Mouse (Mus musculus): Measurements from ENCODE around the gene Zbtb37.
"Not testable (repeated sequence)": the region's sequence is repeated elsewhere in the genome, so short reads cannot be mapped to it uniquely, and the experiment has no call there.

Gene Zbtb37

GRCm38 (mm10) chr1:161033856-161034434, 704 bp downstream of the Zbtb37 start:
- DNase-seq (ENCODE audit: low spot score in 2 of 2): no peak

GRCm38 (mm10) chr1:161032345-161032744, 2.3 kb downstream of the Zbtb37 start:
- DNase-seq (ENCODE audit: low spot score in 2 of 2): no peak

DNA sequence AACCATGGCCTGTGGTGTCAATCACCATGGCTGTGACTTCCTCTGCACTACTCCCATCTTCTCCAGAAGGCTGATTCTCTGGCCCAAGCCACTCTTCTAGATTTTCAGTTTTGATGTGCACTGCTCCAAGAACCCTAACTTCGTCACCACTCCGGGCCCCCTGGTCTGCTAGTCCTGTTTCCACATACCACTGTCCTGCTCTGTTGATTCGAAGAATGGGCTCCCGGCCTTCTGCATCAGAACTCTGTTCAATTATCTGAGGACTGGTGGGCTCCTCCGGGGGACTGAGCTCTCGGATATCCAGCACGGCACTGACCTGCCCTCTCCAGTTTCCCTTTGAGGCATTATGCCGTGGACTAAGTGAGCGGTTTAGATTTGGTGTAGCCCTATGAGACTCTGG, 2.8 kb downstream of the Zbtb37 start:
- DNase-seq (ENCODE audit: low spot score in 2 of 2): no peak

- no peak for DNase-seq (ENCODE audit: low spot score in 2 of 2)
Measured at GRCm38 (mm10) chr1:161030058-161030457, 4.6 kb downstream of the Zbtb37 start.

DNA sequence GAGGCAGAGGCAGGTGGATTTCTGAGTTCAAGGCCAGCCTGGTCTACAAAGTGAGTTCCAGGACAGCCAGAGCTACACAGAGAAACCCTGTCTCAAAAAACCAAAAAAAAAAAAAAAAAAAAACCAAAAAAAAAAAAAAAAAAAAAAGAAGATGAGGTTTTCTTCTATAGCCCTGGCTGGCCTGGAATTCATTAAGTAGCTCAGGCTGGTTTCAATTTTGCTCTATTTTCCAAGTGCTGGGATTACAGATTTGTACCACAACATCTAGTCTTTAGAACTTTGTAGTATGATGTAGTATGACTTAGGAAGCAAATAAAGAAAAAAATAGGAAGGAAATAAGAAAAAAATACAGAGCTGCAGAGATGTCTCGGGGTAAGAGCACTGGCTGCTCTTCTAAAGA, 6.2 kb downstream of the Zbtb37 start:
- not testable (repeated sequence) for DNase-seq (ENCODE audit: low spot score in 2 of 2)

DNA sequence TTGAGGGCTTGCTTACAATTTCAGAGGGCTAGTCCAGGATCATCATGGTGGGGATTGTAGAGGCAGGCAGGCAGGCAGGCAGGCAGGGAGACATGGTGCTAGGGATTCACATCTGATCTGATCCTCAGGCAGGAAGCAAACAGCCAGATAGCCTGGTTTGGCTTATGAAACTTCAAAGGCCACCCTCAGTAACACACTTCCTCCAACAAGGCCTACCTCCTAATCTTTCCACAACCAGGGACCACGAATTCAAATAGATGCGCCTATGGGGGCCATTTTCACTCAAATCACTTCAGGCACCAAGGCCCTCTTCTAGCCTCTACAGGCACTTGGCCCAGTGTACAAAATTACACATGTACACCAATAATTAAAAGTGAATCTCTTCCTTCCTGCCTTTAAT, 7.5 kb downstream of the Zbtb37 start:
- DNase-seq (ENCODE audit: low spot score in 2 of 2): no peak

DNA sequence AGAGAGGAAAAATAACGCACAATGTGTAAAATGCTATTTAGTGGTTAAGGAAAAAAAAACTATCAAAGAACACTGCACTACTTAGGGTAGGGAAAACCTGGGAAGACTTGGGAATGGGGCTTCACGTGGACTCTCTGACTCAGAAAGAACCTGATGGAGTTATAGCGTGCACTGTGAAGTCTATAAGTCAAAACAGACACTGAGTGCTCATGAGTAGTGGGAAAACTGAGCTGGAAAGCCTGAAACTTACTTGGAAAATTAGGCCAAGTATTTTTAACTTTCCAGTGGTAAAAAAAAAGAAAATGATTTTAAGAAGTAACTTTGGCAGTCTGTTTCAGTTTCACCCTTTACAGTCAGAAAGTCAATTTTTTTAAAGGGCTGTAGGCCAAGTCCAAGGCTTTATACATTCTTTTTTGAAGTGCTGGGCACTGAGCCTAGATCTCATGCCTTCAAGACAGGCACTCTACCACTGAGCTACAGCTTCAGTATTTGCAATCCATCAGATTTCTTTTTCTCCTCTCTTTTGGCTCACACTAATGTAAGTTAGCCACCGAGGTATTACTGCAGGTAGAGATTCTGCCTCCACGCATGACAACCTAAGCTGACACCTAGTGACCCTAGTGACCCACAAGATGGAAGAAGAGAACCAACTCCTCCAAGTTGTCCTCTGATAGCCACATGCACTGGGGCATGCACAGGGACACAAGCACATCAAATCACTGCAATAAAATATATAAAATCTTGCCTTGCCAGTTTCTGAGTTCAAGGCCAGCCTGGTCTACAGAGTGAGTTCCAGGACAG, 9.0 kb downstream of the Zbtb37 start:
- DNase-seq (ENCODE audit: low spot score in 2 of 2): no peak

- no peak for DNase-seq (ENCODE audit: low spot score in 2 of 2)
Measured at GRCm38 (mm10) chr1:161020051-161020450, 14.6 kb downstream of the Zbtb37 start.

DNA sequence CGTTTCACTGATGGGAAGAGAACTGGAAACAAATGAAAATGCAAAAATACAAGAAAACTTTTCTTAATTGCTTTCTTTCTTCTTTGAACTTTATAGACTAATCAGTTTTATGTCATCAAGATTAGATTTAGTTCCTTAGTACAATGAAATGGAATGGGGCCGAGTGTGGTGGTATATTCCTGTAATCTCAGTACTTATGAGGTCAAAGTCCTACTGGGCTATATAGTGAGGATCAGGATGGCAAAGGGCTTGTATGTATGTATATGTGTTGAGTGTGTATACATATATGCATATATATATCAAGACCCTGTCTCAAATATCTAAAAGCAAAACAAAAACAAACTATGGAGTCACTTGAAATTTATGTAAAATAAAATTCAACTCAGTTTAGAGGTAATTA, 18.3 kb downstream of the Zbtb37 start:
- DNase-seq (ENCODE audit: low spot score in 2 of 2): no peak

GRCm38 (mm10) chr1:161010436-161010835, 24.2 kb downstream of the Zbtb37 start:
- DNase-seq (ENCODE audit: low spot score in 2 of 2): no peak

DNA sequence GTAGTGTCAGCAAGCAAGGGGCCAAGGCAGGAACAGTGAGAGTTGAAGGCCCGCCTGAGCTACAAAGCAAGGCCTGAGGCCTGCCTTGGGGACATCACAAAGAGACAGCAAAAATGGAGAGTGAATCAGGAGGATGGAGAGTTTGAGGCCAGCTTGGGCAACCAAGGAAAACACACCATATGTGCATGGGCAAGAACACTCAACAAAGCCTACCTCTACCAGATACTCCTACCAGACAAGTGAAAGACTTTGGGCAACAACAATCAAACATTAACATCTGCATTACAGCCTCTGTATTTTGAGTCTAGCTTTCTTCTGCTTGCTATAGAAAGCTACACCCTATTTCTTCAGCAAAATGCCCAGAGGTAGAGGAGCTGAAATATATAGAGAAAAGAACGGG, 26.6 kb downstream of the Zbtb37 start:
- no peak for DNase-seq (ENCODE audit: low spot score in 2 of 2)

DNA sequence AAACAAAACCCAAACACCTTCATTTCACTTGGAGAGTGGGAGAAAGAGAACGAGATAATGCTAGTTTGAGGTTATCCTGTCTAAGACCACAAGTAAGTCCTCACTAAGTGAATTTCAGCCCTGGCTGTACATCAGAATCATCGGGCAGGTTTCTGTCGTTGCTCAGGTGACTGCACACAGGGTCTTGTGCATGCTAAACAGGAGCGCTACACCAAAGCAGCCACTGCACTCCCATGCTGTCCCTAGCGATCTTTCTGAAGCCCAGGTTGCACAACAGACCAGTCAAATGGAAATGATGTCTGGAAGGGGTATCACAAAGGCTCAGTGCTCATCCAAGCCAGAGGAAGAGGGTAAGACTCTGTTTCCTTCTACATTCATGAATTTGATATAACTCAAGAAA, 28.2 kb downstream of the Zbtb37 start:
- DNase-seq (ENCODE audit: low spot score in 2 of 2): no peak

- no peak for DNase-seq (ENCODE audit: low spot score in 2 of 2)
Measured at GRCm38 (mm10) chr1:161005526-161005925, 29.1 kb downstream of the Zbtb37 start.

DNA sequence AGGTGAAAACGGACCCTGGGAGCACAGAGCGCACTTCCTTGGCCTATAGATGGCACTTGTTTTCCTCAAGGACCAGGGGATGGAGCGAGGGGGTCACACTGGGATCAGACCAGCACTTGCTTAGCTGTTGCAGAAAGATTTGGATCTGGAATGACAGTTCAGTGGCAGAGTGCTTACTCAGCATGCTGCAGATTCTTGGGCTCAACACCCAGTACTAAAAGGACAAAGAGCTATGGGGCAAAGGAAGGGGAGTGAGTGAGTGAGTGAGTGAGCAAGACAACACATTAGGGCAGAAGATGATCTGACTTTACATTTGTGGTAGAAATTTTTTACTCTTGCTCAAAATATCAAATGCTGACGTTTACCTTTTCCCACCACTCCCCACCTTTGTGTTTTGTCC, 29.7 kb downstream of the Zbtb37 start:
- no peak for DNase-seq (ENCODE audit: low spot score in 2 of 2)

- DNase-seq (ENCODE audit: low spot score in 2 of 2): no peak
Measured at GRCm38 (mm10) chr1:160993851-160994250, 40.8 kb downstream of the Zbtb37 start.

- DNase-seq (ENCODE audit: low spot score in 2 of 2): no peak
Measured at GRCm38 (mm10) chr1:160989395-160989794, 45.3 kb downstream of the Zbtb37 start.

GRCm38 (mm10) chr1:160986881-160987635, 47.6 kb downstream of the Zbtb37 start:
- DNase-seq (ENCODE audit: low spot score in 2 of 2): no peak

GRCm38 (mm10) chr1:160985477-160985876, 49.2 kb downstream of the Zbtb37 start:
- DNase-seq (ENCODE audit: low spot score in 2 of 2): no peak

GRCm38 (mm10) chr1:160984731-160985130, 49.9 kb downstream of the Zbtb37 start:
- not testable (repeated sequence) for DNase-seq (ENCODE audit: low spot score in 2 of 2)

GRCm38 (mm10) chr1:160982887-160983286, 51.8 kb downstream of the Zbtb37 start:
- DNase-seq (ENCODE audit: low spot score in 2 of 2): no peak

GRCm38 (mm10) chr1:160981337-160981736, 53.3 kb downstream of the Zbtb37 start:
- no peak for DNase-seq (ENCODE audit: low spot score in 2 of 2)

DNA sequence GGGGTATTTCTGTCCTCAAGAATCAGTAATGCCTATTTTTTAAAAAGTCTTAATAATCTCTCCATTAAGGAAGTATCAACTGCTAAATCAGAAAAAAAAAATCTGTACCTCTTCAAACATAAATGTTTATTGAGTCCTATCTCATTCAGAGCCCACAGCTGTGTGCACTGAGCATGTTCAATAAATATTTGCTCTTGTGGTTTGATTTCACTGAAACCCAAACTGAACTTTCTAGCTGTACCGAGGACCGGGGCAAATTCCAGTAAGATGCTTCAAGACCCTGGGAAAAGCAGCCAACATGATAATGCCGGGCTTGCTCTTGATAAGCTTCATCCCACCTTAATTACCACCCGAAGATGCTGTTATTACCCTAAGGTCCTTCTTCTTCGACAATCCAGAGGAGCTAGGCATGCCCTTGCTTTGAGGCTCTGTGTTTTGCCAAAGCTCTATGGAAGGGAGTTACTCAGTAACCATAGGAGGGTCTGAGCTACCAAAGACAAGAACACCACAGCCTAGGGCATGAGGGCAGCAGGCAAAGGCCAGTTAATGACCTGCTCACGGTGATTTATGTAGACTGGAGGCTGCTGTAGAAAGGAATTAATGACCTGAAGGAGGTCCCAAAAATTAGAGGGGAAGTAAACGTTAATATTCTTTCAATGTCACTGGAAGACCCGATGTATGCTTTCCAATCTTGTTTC, 54.0 kb downstream of the Zbtb37 start:
- DNase-seq (ENCODE audit: low spot score in 2 of 2): no peak

Data from right cerebral cortex, postnatal 36 days (tissue).